Mouse (Mus musculus) forebrain, embryonic 14.5 days (tissue): ENCODE results near the gene Tst. TPM values are rescaled to one million over a fixed set of nuclear protein-coding genes. Genes with fewer than 3 reads are reported as not detected.

ENCODE experiments used
- ATAC-seq: fragments of 200-750 bp; cut with Nextera tagmentation; 2 replicates; pipeline ENCODE4 v1.8.0; 2017; ENCODE audit warnings: mild to moderate bottlenecking, moderate library complexity
- DNase-seq: peaks from one replicate; pipeline ENCODE4 v3.0.0-alpha.2; 2015; ENCODE audit warnings: low spot score
- H3K27ac ChIP-seq: fragments of 300-500 bp; sonication (generic); 2 replicates; pipeline ENCODE4 v1.5.1; 2014; ENCODE audit warnings: low read depth, mild to moderate bottlenecking, control low read depth, low read length, moderate library complexity
- H3K27me3 ChIP-seq: fragments of 300-500 bp; sonication (generic); replicated peaks from 2 replicates; pipeline ENCODE4 v1.6.1; 2014; ENCODE audit warnings: low read length, control low read depth, mixed read lengths; ENCODE audit not compliant: control insufficient read depth, insufficient read depth
- H3K36me3 ChIP-seq: fragments of 300-500 bp; sonication (generic); 2 replicates; pipeline ENCODE4 v1.6.1; 2014; ENCODE audit warnings: low read length, control low read depth; ENCODE audit not compliant: control insufficient read depth, insufficient read depth
- H3K4me1 ChIP-seq: fragments of 300-500 bp; sonication (generic); 2 replicates; pipeline ENCODE4 v1.6.1; 2014; ENCODE audit warnings: antibody characterized with exemption, low read length, control low read depth; ENCODE audit not compliant: control insufficient read depth, insufficient read depth
- H3K4me2 ChIP-seq: fragments of 300-500 bp; sonication (generic); 2 replicates; pipeline ENCODE4 v1.6.1; 2014; ENCODE audit warnings: mild to moderate bottlenecking, control low read depth, low read length
- H3K4me3 ChIP-seq: fragments of 300-500 bp; sonication (generic); 2 replicates; pipeline ENCODE4 v1.5.1; 2014; ENCODE audit warnings: low read depth, low read length, control low read depth
- H3K9ac ChIP-seq: fragments of 300-500 bp; sonication (generic); 2 replicates; pipeline ENCODE4 v1.6.1; 2014; ENCODE audit warnings: mild to moderate bottlenecking, low read length, control low read depth, moderate library complexity
- H3K9me3 ChIP-seq: fragments of 300-500 bp; sonication (generic); replicated peaks from 2 replicates; pipeline ENCODE4 v1.6.1; 2016; ENCODE audit warnings: low read length, control low read depth, mixed read lengths; ENCODE audit not compliant: control insufficient read depth
- WGBS: fragments of 180-500 bp; shearing (Covaris S2); extraction: QIAGEN DNeasy Blood & Tissue Kit; methylation state at CpG from one replicate; pipeline ENCODE4 v1.1.7; 2014; 5-methylcytosine and 5-hydroxymethylcytosine counted together
- polyA plus RNA-seq: library from polyadenylated mRNA; unstranded; fragments of >200 nt; fragmentation: Nextera tagmentation; extraction: Ambion mirVana; gene quantifications from 2 replicates; pipeline ENCODE4 v1.2.1, GENCODE M21; 2014

The Tst gene
- polyA plus RNA-seq, 1 experiment from 2014 or later, result 27.4 TPM

GRCm38 (mm10) chr15:78424507-78424906 is 18.8 kb upstream of the Tst start:
- 25% methylated on average over 11 of the region's 11 CpGs for WGBS
- Histone ChIP-seq H3K27me3 (no peaks in the 10 kb centered on the region), H3K4me1 (peaks cover 5% of the 10 kb centered on the region), H3K4me2 (no peak overlapping the region), H3K36me3 (no peaks in the 10 kb centered on the region), H3K4me3 (no peak overlapping the region), H3K27ac (no peak overlapping the region), H3K9me3 (no peaks in the 10 kb centered on the region), H3K9ac (no peak overlapping the region)
- no peak for DNase-seq
- ATAC-seq, result no peak

GRCm38 (mm10) chr15:78422046-78422956 is 16.6 kb upstream of the Tst start:
- Histone ChIP-seq H3K27me3 (no peaks in the 10 kb centered on the region), H3K36me3 (no peaks in the 10 kb centered on the region), H3K9me3 (no peaks in the 10 kb centered on the region), H3K27ac (no peak overlapping the region), H3K4me2 (no peak overlapping the region), H3K4me1 (no peaks in the 10 kb centered on the region), H3K4me3 (no peak overlapping the region), H3K9ac (no peak overlapping the region)
- ATAC-seq (peak; percentile 74; the same call in 1 of the 2 replicates), DNase-seq (peak; percentile 91)
- 17% methylated on average over 16 of the region's 16 CpGs for WGBS

GRCm38 (mm10) chr15:78420395-78420794 is 14.7 kb upstream of the Tst start:
- H3K4me1 ChIP-seq, result no peaks in the 10 kb centered on the region
- no peak overlapping the region for H3K4me2 ChIP-seq
- H3K27me3 ChIP-seq, result no peaks in the 10 kb centered on the region
- H3K9ac ChIP-seq, result no peak overlapping the region
- 80% methylated on average over 13 of the region's 13 CpGs for WGBS
- no peak overlapping the region for H3K27ac ChIP-seq
- H3K4me3 ChIP-seq, result no peak overlapping the region
- ATAC-seq (no peak), DNase-seq (no peak)
- H3K9me3 ChIP-seq, result no peaks in the 10 kb centered on the region
- H3K36me3 ChIP-seq, result no peaks in the 10 kb centered on the region

- DNase-seq, result no peak
- H3K27me3 ChIP-seq, result no peaks in the 10 kb centered on the region
Observed at GRCm38 (mm10) chr15:78416937-78417336, 11.2 kb upstream of the Tst start.

GRCm38 (mm10) chr15:78414157-78414556 is 8.4 kb upstream of the Tst start:
- no peak for ATAC-seq
- Histone ChIP-seq H3K27me3 (peaks cover 13% of the 10 kb centered on the region), H3K27ac (no peak overlapping the region), H3K4me3 (no peak overlapping the region), H3K36me3 (0 out of 2 replicates have a peak, but pooled peaks cover 3% of the 10 kb centered on the region), H3K9me3 (no peaks in the 10 kb centered on the region), H3K4me1 (peaks cover 3% of the 10 kb centered on the region; the same call in 1 of the 2 replicates), H3K4me2 (no peak overlapping the region), H3K9ac (no peak overlapping the region)
- no peak for DNase-seq
- WGBS, result 91% methylated on average over 8 of the region's 8 CpGs

More at GRCm38 (mm10) chr15:78416937-78417336, 11.2 kb upstream of the Tst start:
- no peak overlapping the region for H3K4me3 ChIP-seq
- H3K36me3 ChIP-seq, result 0 out of 2 replicates have a peak, but pooled peaks cover 3% of the 10 kb centered on the region
- no peak overlapping the region for H3K4me2 ChIP-seq
- WGBS, result 13% methylated on average over 4 of the region's 4 CpGs
- ATAC-seq, result no peak
- H3K4me1 ChIP-seq, result no peaks in the 10 kb centered on the region
- no peak overlapping the region for H3K9ac ChIP-seq
- no peak overlapping the region for H3K27ac ChIP-seq
- no peaks in the 10 kb centered on the region for H3K9me3 ChIP-seq

- Histone ChIP-seq H3K27ac (no peak overlapping the region), H3K4me3 (no peak overlapping the region), H3K36me3 (0 out of 2 replicates have a peak, but pooled peaks cover 3% of the 10 kb centered on the region), H3K27me3 (peaks cover 17% of the 10 kb centered on the region), H3K4me2 (no peak overlapping the region), H3K9ac (no peak overlapping the region), H3K9me3 (no peaks in the 10 kb centered on the region), H3K4me1 (peaks cover 3% of the 10 kb centered on the region; the same call in 1 of the 2 replicates)
- no peak for ATAC-seq
- no peak for DNase-seq
- 24% methylated on average over 1 of the region's 1 CpGs for WGBS
Observed at GRCm38 (mm10) chr15:78413719-78414117, 8.0 kb upstream of the Tst start.

GRCm38 (mm10) chr15:78413083-78413718 is 7.5 kb upstream of the Tst start:
- H3K36me3 ChIP-seq, result 0 out of 2 replicates have a peak, but pooled peaks cover 3% of the 10 kb centered on the region
- H3K27ac ChIP-seq, result no peak overlapping the region
- no peaks in the 10 kb centered on the region for H3K9me3 ChIP-seq
- H3K4me1 ChIP-seq, result peaks cover 3% of the 10 kb centered on the region; the same call in 1 of the 2 replicates
- H3K4me2 ChIP-seq, result no peak overlapping the region
- H3K9ac ChIP-seq, result no peak overlapping the region
- H3K27me3 ChIP-seq, result peaks cover 20% of the 10 kb centered on the region
- DNase-seq, result no peak
- WGBS, result 90% methylated on average over 14 of the region's 14 CpGs
- H3K4me3 ChIP-seq, result no peak overlapping the region
- ATAC-seq, result no peak

GRCm38 (mm10) chr15:78409570-78410052 is 3.9 kb upstream of the Tst start:
- 11% methylated on average over 12 of the region's 12 CpGs for WGBS
- DNase-seq, result no peak
- ATAC-seq, result no peak

More at GRCm38 (mm10) chr15:78409570-78410052, 3.9 kb upstream of the Tst start:
- Histone ChIP-seq H3K36me3 (0 out of 2 replicates have a peak, but pooled peaks cover 3% of the 10 kb centered on the region), H3K9ac (peak overlapping the region; percentile 40; the same call in 1 of the 2 replicates), H3K4me3 (peak overlapping the region; percentile 14; the same call in 1 of the 2 replicates), H3K9me3 (no peaks in the 10 kb centered on the region), H3K27ac (no peak overlapping the region), H3K27me3 (peaks cover 23% of the 10 kb centered on the region), H3K4me2 (peak overlapping the region; percentile 44), H3K4me1 (peaks cover 14% of the 10 kb centered on the region)
